Mouse (Mus musculus) kidney, adult 2 months (tissue): ENCODE results near the gene Cdh18.

Experiments used
- CTCF ChIP-seq: fragments of 200-500 bp; conservative IDR thresholded peaks from 2 replicates; pipeline ENCODE4 v1.5.1; 2011; ENCODE audit warnings: low read depth, mild to moderate bottlenecking, control low read depth, low read length, moderate library complexity, mixed read lengths; ENCODE audit not compliant: insufficient read depth, insufficient read length
- POLR2A ChIP-seq: fragments of 200-500 bp; IDR thresholded peaks from one replicate; pipeline ENCODE4 v1.6.1; 2011; ENCODE audit warnings: low read depth, low read length, control low read depth

DNA sequence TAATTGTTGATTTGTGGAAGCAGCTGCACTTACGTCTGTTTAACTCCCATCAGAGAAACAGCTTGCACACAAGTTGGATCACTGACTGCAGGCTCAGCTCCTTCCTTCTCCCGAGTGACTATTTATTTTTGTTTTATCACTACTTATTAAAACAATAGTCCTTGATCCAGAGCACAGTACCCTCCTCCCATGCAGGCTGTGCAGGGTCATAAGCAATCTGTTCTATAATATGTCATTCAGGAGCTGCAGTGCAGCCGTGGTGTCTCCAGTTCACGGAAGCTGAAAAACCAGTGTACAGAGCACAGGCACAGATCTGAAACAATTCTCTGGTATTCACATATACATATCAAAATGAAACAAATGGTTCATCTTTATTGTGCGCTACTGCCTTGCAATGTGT is 625.8 kb downstream of the Cdh18 start:
- no peak for TF ChIP-seq POLR2A
- no peak for TF ChIP-seq CTCF
